In the genomic region with DNA sequence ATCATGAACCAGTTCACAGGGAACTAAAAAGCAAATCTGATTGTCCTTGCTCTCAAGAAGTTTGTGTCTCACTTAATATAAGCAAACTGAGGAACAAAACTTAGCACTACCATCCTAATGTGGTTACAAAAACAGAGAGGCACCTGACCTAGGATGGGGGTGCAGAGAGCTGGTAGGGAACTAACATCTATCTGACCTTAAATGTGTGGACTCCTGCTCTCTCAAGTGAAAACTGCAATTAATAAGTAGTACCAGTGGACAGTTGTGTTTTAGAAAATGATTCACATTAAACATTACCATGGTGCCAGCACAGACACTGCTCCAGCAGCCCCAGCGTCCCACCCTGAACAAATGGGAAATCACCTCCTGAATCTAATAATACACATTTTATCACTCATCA, we compare ENCODE assay signal across 26 mouse cellular contexts. TPM values are rescaled to one million over a fixed set of nuclear protein-coding genes. Genes with fewer than 3 reads are reported as not detected.
A peak's percentile ranks its signal among the peaks of the same experiment; 100 is the strongest.
DNase-seq lines count a peak whose midpoint lies in the region; ATAC-seq and TF ChIP-seq lines count a peak whose summit lies in the region.
"Had no signal": no experiment of that assay in that cellular context is flagged by ENCODE, and none has a peak within 500 bp of the region (broad histone marks: within the 10 kb centered on the region; RNA-seq: fewer than 3 reads in every experiment).

No protein-coding gene starts in this region.

- no peak for ATAC-seq in midbrain, embryonic 15.5 days (replicated peaks)
- ATAC-seq: CD4-positive, CD25-positive, alpha-beta regulatory T cell, adult 4 months; forebrain, embryonic 14.5 days; forebrain, postnatal 0 days had no signal

- H3K9ac ChIP-seq in midbrain, embryonic 15.5 days: no peak overlapping the region
- H3K9ac ChIP-seq: embryonic facial prominence, embryonic 12.5 days; embryonic facial prominence, embryonic 15.5 days; forebrain, postnatal 0 days; heart, embryonic 13.5 days; hindbrain, embryonic 14.5 days had no signal

- TF ChIP-seq CTCF in kidney, adult 2 months (conservative IDR thresholded peaks at IDR 0.05; ENCODE audit: insufficient read depth, insufficient read length, low read depth, low read length): no peak

- 45% methylated on average over 1 of the region's 1 CpGs for WGBS in kidney, adult 2 months
- 79% methylated on average over 1 of the region's 1 CpGs for WGBS in midbrain, embryonic 15.5 days

- DNase-seq in kidney, adult 2 months: peak; percentile 73
- no peak for DNase-seq in kidney, adult 18-20 months
- DNase-seq in kidney, postnatal 10 days: peak; percentile 15
- DNase-seq in kidney, postnatal 4 days: no peak
- peak; percentile 39 to 54 for DNase-seq in kidney, postnatal 36 days
- DNase-seq: adrenal gland, adult 2 months; adrenal gland, postnatal 14 days; cerebellum, adult 11 months; cerebellum, adult 2 months; cerebellum, adult 9-11 months; cerebellum, postnatal 25 days; forebrain, postnatal 0 days; gastrocnemius, adult 2 months; gastrocnemius, postnatal 14 days; heart, adult 18-20 months; heart, postnatal 14 days; heart, postnatal 4 days had no signal

- H3K4me1 ChIP-seq in kidney, adult 2 months (ENCODE audit: control insufficient read depth, insufficient read depth, low read length): peaks cover 11% of the 10 kb centered on the region
- peaks cover 19% of the 10 kb centered on the region for H3K4me1 ChIP-seq in midbrain, embryonic 15.5 days

- no peaks in the 10 kb centered on the region for H3K27me3 ChIP-seq in kidney, adult 2 months (replicated peaks; ENCODE audit: control insufficient read depth, insufficient read depth, low read length)
- no peaks in the 10 kb centered on the region for H3K27me3 ChIP-seq in midbrain, embryonic 15.5 days (replicated peaks)
- H3K27me3 ChIP-seq: embryonic facial prominence, embryonic 12.5 days; embryonic facial prominence, embryonic 15.5 days; heart, embryonic 13.5 days had no signal

- no peaks in the 10 kb centered on the region for H3K9me3 ChIP-seq in midbrain, embryonic 15.5 days
- H3K9me3 ChIP-seq: embryonic facial prominence, embryonic 12.5 days; embryonic facial prominence, embryonic 15.5 days; heart, embryonic 10.5 days; heart, embryonic 13.5 days had no signal

- H3K36me3 ChIP-seq in kidney, adult 2 months (ENCODE audit: control insufficient read depth, insufficient read depth, low read length): no peaks in the 10 kb centered on the region
- H3K36me3 ChIP-seq in midbrain, embryonic 15.5 days (replicated peaks): no peaks in the 10 kb centered on the region
- H3K36me3 ChIP-seq: embryonic facial prominence, embryonic 12.5 days; embryonic facial prominence, embryonic 15.5 days; heart, embryonic 10.5 days; heart, embryonic 13.5 days had no signal

- H3K4me3 ChIP-seq in kidney, adult 2 months (ENCODE audit: insufficient read depth, low read depth, low read length): no peak overlapping the region
- no peak overlapping the region for H3K4me3 ChIP-seq in midbrain, embryonic 15.5 days
- H3K4me3 ChIP-seq: embryonic facial prominence, embryonic 12.5 days; embryonic facial prominence, embryonic 15.5 days; gastrocnemius, adult 2 months; heart, embryonic 10.5 days; heart, embryonic 13.5 days had no signal

- no peak overlapping the region for H3K4me2 ChIP-seq in midbrain, embryonic 15.5 days
- H3K4me2 ChIP-seq: embryonic facial prominence, embryonic 12.5 days; embryonic facial prominence, embryonic 15.5 days; heart, embryonic 13.5 days; hindbrain, embryonic 14.5 days had no signal

- no peak overlapping the region for H3K27ac ChIP-seq in kidney, adult 2 months (ENCODE audit: insufficient read depth, low read depth, low read length)
- H3K27ac ChIP-seq in midbrain, embryonic 15.5 days: no peak overlapping the region
- H3K27ac ChIP-seq: embryonic facial prominence, embryonic 12.5 days; embryonic facial prominence, embryonic 15.5 days; gastrocnemius, adult 2 months; heart, embryonic 10.5 days; heart, embryonic 13.5 days; hindbrain, embryonic 14.5 days had no signal

- no peak for TF ChIP-seq POLR2A in kidney, adult 2 months (IDR thresholded peaks at IDR 0.05; ENCODE audit: low read depth, low read length)

RNA-seq across cellular contexts. Expression of a gene that starts 3.2 kb away (rescaled TPM):
- 36.2 and 37.7 TPM in 2 replicates for polyA plus RNA-seq in kidney, adult 2 months (2012; rRNA removed)
- polyA plus RNA-seq in midbrain, embryonic 15.5 days (2015; fragmentation: Nextera tagmentation; extraction: Ambion mirVana): 25.5 and 26.1 TPM in 2 replicates

RNA-seq across cellular contexts. Expression of a gene that starts 55.1 kb away (rescaled TPM):
- polyA plus RNA-seq in kidney, adult 2 months (2012; rRNA removed): 0.08 and 0.10 TPM in 2 replicates
- polyA plus RNA-seq in midbrain, embryonic 15.5 days (2015; fragmentation: Nextera tagmentation; extraction: Ambion mirVana): 47.3 and 58.4 TPM in 2 replicates
- polyA plus RNA-seq: adrenal gland, adult 2 months; CD4-positive, CD25-positive, alpha-beta regulatory T cell, adult 4 months; heart, embryonic 16.5 days had no signal

Comparison
In these comparisons a context has a peak if more than half of its experiments do, and no peak if none do; other contexts are left out.
1. DNase-seq: peak in kidney, adult 2 months (single experiment), kidney, postnatal 10 days (single experiment) and kidney, postnatal 36 days (2 of 2); none in kidney, adult 18-20 months (single experiment) and kidney, postnatal 4 days (0 of 2).
2. RNA of a gene that starts 55.1 kb away (polyA plus RNA-seq): 47.3 to 58.4 TPM in midbrain, embryonic 15.5 days; 0.08 to 0.10 TPM in kidney, adult 2 months; every median in the first group is over 10 times any median in the second.